ENCODE assay signal across 23 mouse cellular contexts in the genomic region with DNA sequence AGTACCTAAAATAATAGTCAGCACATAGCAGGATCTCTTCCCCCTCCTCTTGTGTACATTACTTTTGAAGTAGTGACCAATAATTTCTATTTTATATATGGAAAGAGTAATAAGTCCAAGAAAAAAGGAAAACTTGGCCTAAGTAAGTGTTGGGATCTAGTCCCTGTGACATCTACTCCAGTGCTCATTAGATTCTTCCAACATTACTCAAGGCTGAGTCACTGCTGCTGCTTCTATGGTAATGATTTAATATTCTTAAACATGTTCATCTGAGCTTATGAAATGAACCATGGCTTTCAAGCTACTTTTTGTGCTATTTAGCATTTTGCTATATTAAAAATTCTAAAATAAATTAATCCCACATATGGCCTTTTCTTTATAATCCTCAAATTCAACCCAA. TPM values are rescaled to one million over a fixed set of nuclear protein-coding genes. Genes with fewer than 3 reads are reported as not detected.
A peak's percentile ranks its signal among the peaks of the same experiment; 100 is the strongest.
DNase-seq lines count a peak whose midpoint lies in the region; TF ChIP-seq lines count a peak whose summit lies in the region.
"Had no signal": no experiment of that assay in that cellular context is flagged by ENCODE, and none has a peak within 500 bp of the region (broad histone marks: within the 10 kb centered on the region; RNA-seq: fewer than 3 reads in every experiment).

No protein-coding gene starts in this region.

- DNase-seq in 3T3-L1 (ENCODE audit: low read depth, low spot score) (peak; percentile 76), NIH3T3 (ENCODE audit: low read depth) (peak; percentile 52)
- DNase-seq in adrenal gland, postnatal 10 days: no peak
- no peak for DNase-seq in cerebellum, postnatal 10 days
- no peak for DNase-seq in testis, postnatal 10 days (ENCODE audit: low spot score)
- DNase-seq: adrenal gland, postnatal 14 days; B cell, adult 2 months; cerebellum, adult 11 months; cerebellum, adult 2 months; cerebellum, adult 9-11 months; cerebellum, postnatal 36 days; embryo, embryonic 11 days; forebrain, postnatal 0 days; gastrocnemius, adult 2 months; gastrocnemius, postnatal 14 days; heart, adult 11 months had no signal

- TF ChIP-seq POLR2A in embryonic fibroblast, embryonic 13.5 days (IDR thresholded peaks at IDR 0.05; ENCODE audit: low read depth, low read length): no peak

- no peak overlapping the region for H3K4me3 ChIP-seq in embryonic fibroblast, embryonic 13.5 days (ENCODE audit: insufficient read depth, low read length)
- H3K4me3 ChIP-seq: embryonic facial prominence, embryonic 10.5 days; embryonic facial prominence, embryonic 13.5 days; forebrain, embryonic 10.5 days; forebrain, embryonic 13.5 days; gastrocnemius, adult 2 months; hindbrain, embryonic 12.5 days; hindbrain, embryonic 15.5 days had no signal

- H3K27ac ChIP-seq in embryonic fibroblast, embryonic 13.5 days (ENCODE audit: insufficient read depth, low read length): peak overlapping the region; percentile 93
- H3K27ac ChIP-seq: embryonic facial prominence, embryonic 10.5 days; embryonic facial prominence, embryonic 13.5 days; forebrain, embryonic 10.5 days; forebrain, embryonic 13.5 days; gastrocnemius, adult 2 months; hindbrain, embryonic 12.5 days; hindbrain, embryonic 15.5 days had no signal

- H3K4me1 ChIP-seq in embryonic fibroblast, embryonic 13.5 days (ENCODE audit: control insufficient read depth, insufficient read depth, low read length): peaks cover 7% of the 10 kb centered on the region
- H3K4me1 ChIP-seq: embryonic facial prominence, embryonic 10.5 days; embryonic facial prominence, embryonic 13.5 days; forebrain, embryonic 10.5 days; forebrain, embryonic 13.5 days; hindbrain, embryonic 12.5 days; hindbrain, embryonic 15.5 days had no signal

- no peak for TF ChIP-seq CTCF in embryonic fibroblast, embryonic 13.5 days (IDR thresholded peaks at IDR 0.05; ENCODE audit: borderline replicate concordance, insufficient read depth, low read length)

RNA-seq across cellular contexts. Expression of gene Ctbs, which starts 24.1 kb away (rescaled TPM):
- polyA plus RNA-seq in embryonic fibroblast, embryonic 13.5 days (2011; ENCODE audit: insufficient read length, low read depth, missing spikeins): 13.6 and 18.5 TPM in 2 replicates
- total RNA-seq in adrenal gland, postnatal 10 days (2021): 10 to 100 TPM in 1 of 2 experiments, 1 to 10 TPM in 1; 8.4 to 11.0 TPM

RNA-seq across cellular contexts. Expression of gene Spata1, which starts 25.8 kb away (rescaled TPM):
- 4.6 and 6.1 TPM in 2 replicates for polyA plus RNA-seq in embryonic fibroblast, embryonic 13.5 days (2011; ENCODE audit: insufficient read length, low read depth, missing spikeins)
- 1 to 10 TPM; 2.2 to 4.5 TPM for total RNA-seq in adrenal gland, postnatal 10 days (2021)

RNA-seq across cellular contexts. Expression of gene Gng5, which starts 25.9 kb away (rescaled TPM):
- polyA plus RNA-seq in embryonic fibroblast, embryonic 13.5 days (2011; ENCODE audit: insufficient read length, low read depth, missing spikeins): 303 and 362 TPM in 2 replicates
- 100 to 1,000 TPM; 276 to 286 TPM for total RNA-seq in adrenal gland, postnatal 10 days (2021)

RNA-seq across cellular contexts. Expression of gene Rpf1, which starts 47.5 kb away (rescaled TPM):
- 27.2 and 33.7 TPM in 2 replicates for polyA plus RNA-seq in embryonic fibroblast, embryonic 13.5 days (2011; ENCODE audit: insufficient read length, low read depth, missing spikeins)
- total RNA-seq in adrenal gland, postnatal 10 days (2021): 10 to 100 TPM; 26.1 to 28.9 TPM

Comparison
In these comparisons a context has a peak if more than half of its experiments do, and no peak if none do; other contexts are left out.
1. DNase-seq: peak in 3T3-L1 (single experiment) and NIH3T3 (single experiment); none in adrenal gland, postnatal 10 days (single experiment), cerebellum, postnatal 10 days (0 of 2) and testis, postnatal 10 days (single experiment).